Mouse (Mus musculus) forebrain, embryonic 10.5 days (tissue): ENCODE measurements at regions not wholly inside any gene's neighbourhood (a gene's known extent, or its start where the extent isn't known, plus 50 kb on each side); places are given as distances from the start of the nearest gene placed in this dataset.
A peak's percentile ranks its signal among the peaks of the same experiment; 100 is the strongest.

Experiments
- DNase-seq: peaks from one replicate; pipeline ENCODE4 v3.0.0-alpha.2; 2017; ENCODE audit warnings: low spot score; ENCODE audit errors: extremely low spot score
- H3K27ac ChIP-seq: fragments of 300-500 bp; sonication (generic); 2 replicates; pipeline ENCODE4 v1.5.1; 2016; ENCODE audit warnings: mild to moderate bottlenecking
- H3K27me3 ChIP-seq: fragments of 300-500 bp; sonication (generic); 2 replicates; pipeline ENCODE4 v1.6.1; 2016; ENCODE audit warnings: mild to moderate bottlenecking; ENCODE audit not compliant: poor library complexity, severe bottlenecking
- H3K36me3 ChIP-seq: fragments of 300-500 bp; sonication (generic); replicated peaks from 2 replicates; pipeline ENCODE4 v1.6.1; 2016; ENCODE audit warnings: mild to moderate bottlenecking, moderate library complexity
- H3K4me1 ChIP-seq: fragments of 300-500 bp; sonication (generic); 2 replicates; pipeline ENCODE4 v1.6.1; 2016
- H3K4me3 ChIP-seq: fragments of 300-500 bp; sonication (generic); 2 replicates; pipeline ENCODE4 v1.5.1; 2016; ENCODE audit warnings: mild to moderate bottlenecking, moderate library complexity
- H3K9me3 ChIP-seq: fragments of 300-500 bp; sonication (generic); 2 replicates; pipeline ENCODE4 v1.6.1; 2016; ENCODE audit warnings: mild to moderate bottlenecking, moderate library complexity
- WGBS: fragments of 180-500 bp; shearing (Covaris S2); methylation state at CpG from one replicate; pipeline ENCODE4 v1.1.7; 2016; 5-methylcytosine and 5-hydroxymethylcytosine counted together

DNA sequence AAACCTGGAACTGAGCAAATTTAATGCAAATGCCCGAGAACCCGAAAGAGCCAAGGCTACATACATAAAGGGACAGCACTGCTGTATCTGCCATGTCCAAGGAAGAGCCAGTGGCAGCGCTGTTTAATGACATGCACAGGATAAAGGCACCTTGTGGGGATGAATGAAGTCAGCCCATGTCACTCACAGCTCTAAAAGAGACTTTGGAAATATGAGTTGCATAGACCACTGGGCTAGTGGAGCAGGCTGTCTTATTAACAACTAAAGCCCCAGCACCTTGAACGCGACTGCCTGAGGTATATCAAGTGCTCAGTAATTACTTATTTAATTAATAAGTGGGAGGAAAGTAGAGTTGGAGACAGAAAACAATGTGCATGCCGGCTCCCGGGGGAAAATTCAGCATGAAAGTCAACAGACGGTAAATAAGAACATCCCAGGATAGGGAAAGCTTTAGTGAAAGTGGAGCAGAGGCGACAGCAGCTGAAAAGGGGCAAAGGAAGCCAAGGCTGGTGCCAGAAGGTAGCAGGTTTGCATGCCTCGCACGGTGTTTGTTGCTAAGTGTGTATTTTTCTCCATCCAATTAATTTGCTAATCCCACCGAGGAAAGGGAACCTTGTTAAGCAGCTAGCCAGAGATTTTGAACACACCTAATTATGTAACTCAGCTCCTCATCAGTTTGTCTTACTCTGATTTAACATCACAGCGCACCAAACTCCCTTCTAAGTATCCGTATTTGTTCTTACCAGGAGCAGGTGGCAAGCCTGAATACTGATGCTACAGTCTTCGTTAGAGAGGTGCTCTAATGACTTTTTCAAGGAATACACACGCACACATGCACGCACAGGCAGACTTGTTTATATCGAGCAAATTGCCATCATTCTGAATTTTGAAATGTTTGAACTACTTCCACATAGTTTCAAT, 167.4 kb downstream of the Triml1 start:
- WGBS = 71% methylated on average over 18 of the region's 18 CpGs
- DNase-seq = peak; percentile 17
- peak overlapping the region; percentile 51; the same call in 1 of the 2 replicates for H3K27ac ChIP-seq

DNA sequence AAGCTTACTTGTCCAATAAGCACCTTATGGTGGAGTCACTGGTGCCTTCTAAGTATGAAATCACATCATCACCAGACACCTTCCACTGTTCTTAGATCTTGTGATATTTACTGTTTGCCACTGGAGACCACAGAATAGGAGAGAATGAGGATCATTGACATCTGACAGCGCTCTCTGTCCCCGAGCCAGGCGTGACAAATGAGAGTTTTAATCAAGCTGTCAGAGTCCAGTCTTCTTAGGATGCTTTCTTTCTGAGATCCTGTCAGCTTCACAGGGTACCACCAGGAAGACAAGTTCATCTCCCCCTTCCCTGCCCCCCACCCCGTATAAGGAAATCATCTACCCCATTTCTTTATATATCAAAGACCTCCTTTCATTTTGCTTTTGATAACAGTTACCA, 168.7 kb downstream of the Triml1 start:
- no peak overlapping the region for H3K27ac ChIP-seq
- H3K27me3 ChIP-seq = no peaks in the 10 kb centered on the region
- no peak overlapping the region for H3K4me3 ChIP-seq
- no peak for DNase-seq
- no peaks in the 10 kb centered on the region for H3K36me3 ChIP-seq
- 74% methylated on average over 4 of the region's 4 CpGs for WGBS
- no peaks in the 10 kb centered on the region for H3K9me3 ChIP-seq
- H3K4me1 ChIP-seq = peaks cover 10% of the 10 kb centered on the region

More for the DNA sequence above, 167.4 kb downstream of the Triml1 start:
- H3K4me1 ChIP-seq = peaks cover 10% of the 10 kb centered on the region
- no peaks in the 10 kb centered on the region for H3K9me3 ChIP-seq
- H3K4me3 ChIP-seq = no peak overlapping the region
- H3K27me3 ChIP-seq = no peaks in the 10 kb centered on the region
- no peaks in the 10 kb centered on the region for H3K36me3 ChIP-seq

DNA sequence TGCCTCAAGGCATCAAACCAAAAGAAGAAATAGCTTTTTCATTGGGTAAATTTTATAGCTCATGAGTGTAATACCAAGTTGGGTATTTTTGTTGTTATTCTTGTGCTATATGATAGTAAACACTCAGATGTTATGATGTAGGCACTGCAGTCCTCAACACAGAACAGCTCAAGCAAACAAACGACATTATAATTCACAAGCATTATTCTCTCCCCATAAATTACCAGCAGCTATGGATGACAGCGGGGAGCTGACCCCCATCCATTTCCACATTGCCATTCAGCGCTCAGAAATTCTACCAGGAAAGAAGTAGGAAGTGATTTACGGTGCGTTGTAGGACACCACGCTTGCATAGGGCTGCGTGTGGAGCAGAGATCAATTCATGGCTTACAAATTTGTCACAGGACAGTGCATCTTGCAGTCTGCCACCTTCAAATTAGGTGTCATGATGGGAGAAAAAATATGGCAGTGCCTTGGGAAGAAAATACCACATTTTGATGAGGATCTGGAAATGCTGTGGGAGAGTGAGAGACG, 173.4 kb downstream of the Triml1 start:
- WGBS = 88% methylated on average over 8 of the region's 8 CpGs
- no peaks in the 10 kb centered on the region for H3K36me3 ChIP-seq
- H3K27me3 ChIP-seq = no peaks in the 10 kb centered on the region
- no peak overlapping the region for H3K27ac ChIP-seq
- H3K4me3 ChIP-seq = no peak overlapping the region
- H3K9me3 ChIP-seq = no peaks in the 10 kb centered on the region
- no peak for DNase-seq
- no peaks in the 10 kb centered on the region for H3K4me1 ChIP-seq

DNA sequence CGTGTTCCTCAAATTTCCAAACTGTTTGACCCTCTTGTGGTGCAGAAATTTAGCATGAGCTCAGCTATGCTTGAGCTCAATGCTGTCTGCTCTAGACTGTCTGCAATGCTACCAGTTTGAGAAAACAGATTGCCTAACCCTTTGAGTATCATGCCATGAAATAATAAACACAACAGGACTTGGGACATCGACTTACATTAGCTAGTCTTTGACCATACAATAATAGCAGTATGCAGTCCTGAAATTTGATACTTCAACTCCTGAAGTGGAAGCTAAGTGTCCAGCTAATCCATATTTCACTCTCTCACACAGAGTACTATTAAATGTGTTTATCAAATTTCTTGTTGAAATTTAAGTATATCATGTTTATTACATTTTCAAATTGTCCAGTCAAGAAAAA, 176.8 kb downstream of the Triml1 start:
- WGBS = 86% methylated on average over 2 of the region's 2 CpGs

DNA sequence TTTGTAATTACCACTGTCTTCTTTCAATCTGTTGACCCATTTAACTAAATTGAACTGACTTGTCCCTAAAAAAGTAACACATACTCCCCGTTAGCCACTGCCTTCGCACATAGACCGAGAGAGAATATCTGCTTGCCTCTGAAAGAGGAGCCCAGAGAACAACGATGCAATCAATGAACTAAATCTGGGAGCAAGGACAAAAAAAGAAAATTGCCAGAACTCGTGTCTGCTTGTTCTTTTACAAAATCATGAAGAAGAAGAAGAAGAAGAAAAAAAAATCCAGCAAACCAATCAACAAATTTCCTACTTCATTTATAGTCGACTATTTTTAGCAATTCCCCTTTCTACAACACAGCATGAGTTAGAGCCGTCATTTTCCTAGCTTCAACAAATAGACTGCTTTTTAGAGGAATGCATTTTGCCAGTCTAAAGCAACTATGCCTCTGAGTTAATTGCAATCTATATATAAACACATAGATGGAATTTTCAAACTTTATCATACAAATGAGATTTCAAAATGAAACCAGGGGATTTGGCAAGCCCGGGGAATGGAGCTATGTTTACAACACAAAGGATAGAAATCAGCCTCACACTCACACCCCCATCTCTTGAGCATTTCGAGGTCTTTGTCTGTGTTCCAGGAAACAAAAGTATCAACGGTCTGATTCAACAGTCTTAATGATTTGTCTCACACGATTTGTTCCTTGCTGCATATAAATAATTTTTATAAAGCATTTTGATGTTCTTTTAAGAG, 183.1 kb downstream of the Triml1 start:
- Histone ChIP-seq H3K4me1 (no peaks in the 10 kb centered on the region), H3K9me3 (peaks cover 4% of the 10 kb centered on the region; the same call in 1 of the 2 replicates), H3K27me3 (no peaks in the 10 kb centered on the region), H3K36me3 (no peaks in the 10 kb centered on the region), H3K4me3 (no peak overlapping the region), H3K27ac (no peak overlapping the region)
- 89% methylated on average over 11 of the region's 11 CpGs for WGBS
- no peak for DNase-seq

More for the DNA sequence above, 176.8 kb downstream of the Triml1 start:
- Histone ChIP-seq H3K27ac (no peak overlapping the region), H3K9me3 (no peaks in the 10 kb centered on the region), H3K4me3 (no peak overlapping the region), H3K4me1 (no peaks in the 10 kb centered on the region), H3K27me3 (no peaks in the 10 kb centered on the region), H3K36me3 (no peaks in the 10 kb centered on the region)
- DNase-seq = no peak

DNA sequence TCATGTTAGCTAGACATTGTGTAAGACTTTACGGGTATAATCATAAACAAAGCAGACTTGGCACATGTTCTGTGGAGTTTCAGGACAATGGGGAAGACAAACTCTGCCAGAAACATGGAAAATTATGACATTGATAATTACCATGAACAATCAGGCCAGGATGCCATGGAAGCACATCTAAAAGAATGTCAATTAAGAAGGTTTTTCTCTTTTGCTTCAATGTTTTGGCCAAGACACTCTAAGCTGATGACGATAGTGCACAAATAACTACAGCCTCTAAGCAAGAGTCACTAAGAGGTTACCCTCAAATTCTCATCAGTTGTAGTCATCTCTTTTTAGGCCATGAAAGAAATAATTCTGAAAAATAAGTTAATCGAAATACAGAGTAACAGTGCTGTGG, 208.7 kb downstream of the Triml1 start:
- 97% methylated on average over 3 of the region's 3 CpGs for WGBS
- Histone ChIP-seq H3K27ac (no peak overlapping the region), H3K4me1 (no peaks in the 10 kb centered on the region), H3K36me3 (no peaks in the 10 kb centered on the region), H3K9me3 (no peaks in the 10 kb centered on the region), H3K4me3 (no peak overlapping the region), H3K27me3 (no peaks in the 10 kb centered on the region)
- no peak for DNase-seq

DNA sequence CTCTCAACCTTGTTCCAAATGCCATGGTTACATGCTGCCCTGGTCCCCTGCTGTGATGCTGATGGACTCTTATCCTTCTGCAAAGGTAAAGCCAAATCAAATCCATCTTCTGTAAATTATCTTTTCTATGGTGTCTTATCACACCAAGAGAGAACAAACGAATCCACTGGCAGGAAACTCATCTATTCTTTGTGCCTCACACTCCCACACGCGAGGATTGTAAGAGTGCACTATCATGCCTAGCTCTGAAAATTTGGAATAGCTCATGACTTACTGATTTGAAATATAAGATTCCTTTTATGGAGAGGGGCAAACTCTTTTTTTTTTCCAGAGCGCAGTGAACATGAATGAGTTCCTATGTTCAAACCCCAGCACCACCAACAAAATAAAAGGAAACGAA, 249.6 kb downstream of the Triml1 start:
- Histone ChIP-seq H3K9me3 (no peaks in the 10 kb centered on the region), H3K4me3 (no peak overlapping the region), H3K27ac (no peak overlapping the region), H3K36me3 (no peaks in the 10 kb centered on the region), H3K4me1 (no peaks in the 10 kb centered on the region), H3K27me3 (no peaks in the 10 kb centered on the region)
- no peak for DNase-seq
- 88% methylated on average over 5 of the region's 5 CpGs for whole genome bisulfite sequencing

DNA sequence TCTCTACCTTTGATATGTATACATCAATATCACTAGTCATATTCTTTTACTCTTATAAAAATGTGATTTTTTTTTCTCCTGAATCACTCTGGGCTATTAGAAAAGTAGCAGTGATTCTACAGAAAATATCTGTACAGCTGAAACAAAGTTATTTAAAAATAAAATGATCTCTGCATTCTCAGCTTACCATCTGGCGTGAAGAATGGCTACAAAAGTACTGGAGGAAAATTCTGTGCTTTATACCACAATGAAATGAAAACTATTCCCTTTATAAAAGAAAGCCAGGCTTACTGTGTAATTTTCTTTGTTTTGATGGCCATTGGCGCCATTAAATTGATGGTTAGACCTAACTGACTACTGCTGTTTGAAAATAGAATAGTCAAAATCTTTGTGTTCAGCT, 254.8 kb downstream of the Triml1 start:
- no peak overlapping the region for H3K4me3 ChIP-seq
- H3K4me1 ChIP-seq = no peaks in the 10 kb centered on the region
- WGBS = 91% methylated on average over 2 of the region's 2 CpGs
- H3K27me3 ChIP-seq = no peaks in the 10 kb centered on the region
- H3K36me3 ChIP-seq = no peaks in the 10 kb centered on the region
- H3K9me3 ChIP-seq = no peaks in the 10 kb centered on the region
- H3K27ac ChIP-seq = no peak overlapping the region
- DNase-seq = no peak

DNA sequence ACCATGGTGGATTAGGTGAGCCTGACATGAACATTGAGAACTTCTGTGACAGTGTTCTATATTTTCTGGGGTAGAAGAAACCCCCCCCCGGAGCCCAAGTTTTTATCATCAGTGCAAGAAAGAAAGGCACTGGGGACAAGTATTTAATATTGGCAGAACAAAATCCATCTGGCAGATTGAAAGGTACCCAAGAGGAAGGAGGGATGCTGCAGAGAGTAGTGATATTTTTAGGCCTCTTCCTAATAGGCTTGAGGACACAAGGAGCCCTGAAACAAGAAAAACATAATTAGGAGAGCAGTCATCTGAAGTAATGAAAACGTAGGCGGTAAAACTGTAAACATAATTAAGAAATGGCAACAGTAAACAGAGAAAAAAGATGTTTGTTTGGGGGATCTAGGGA, 271.0 kb downstream of the Triml1 start:
- Histone ChIP-seq H3K27ac (no peak overlapping the region), H3K27me3 (no peaks in the 10 kb centered on the region), H3K4me3 (no peak overlapping the region), H3K4me1 (no peaks in the 10 kb centered on the region), H3K36me3 (no peaks in the 10 kb centered on the region), H3K9me3 (no peaks in the 10 kb centered on the region)
- no peak for DNase-seq
- 92% methylated on average over 3 of the region's 3 CpGs for WGBS
